Mouse (Mus musculus): Measurements from ENCODE around the gene Ksr2. TPM values are rescaled to one million over a fixed set of nuclear protein-coding genes. Genes with fewer than 3 reads are reported as not detected.

The Ksr2 gene
- total RNA-seq, 2 experiments from 2014 or later, result 0.04 to 0.08 TPM

DNA sequence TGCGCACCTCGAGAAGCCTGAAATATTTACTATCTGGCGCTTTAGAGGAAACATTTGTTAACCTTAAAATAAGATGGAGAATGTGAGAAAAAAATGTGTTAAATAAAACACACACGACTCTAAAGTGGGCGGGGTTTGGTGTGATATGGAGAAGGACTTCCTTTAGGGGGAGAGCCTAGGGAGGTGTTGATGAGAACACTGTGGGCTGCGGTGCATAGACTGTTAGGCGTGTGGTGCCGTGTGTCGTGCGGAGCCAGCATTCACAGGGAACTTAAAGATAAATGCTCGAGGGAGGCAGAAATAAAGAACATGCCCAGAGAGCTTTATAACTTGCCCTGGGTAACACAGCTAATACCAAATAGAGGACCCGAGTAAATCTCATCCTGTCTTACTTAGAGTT is 101.6 kb downstream of the Ksr2 start:
- DNase-seq, result no peak
- intact Hi-C loops (cut with DNase I; ENCODE audit: low total_unique reads), result loop anchor here (5.0 kb wide), 3 partner anchors 97 to 432 kb away; no protein-coding TSS in a partner anchor

DNA sequence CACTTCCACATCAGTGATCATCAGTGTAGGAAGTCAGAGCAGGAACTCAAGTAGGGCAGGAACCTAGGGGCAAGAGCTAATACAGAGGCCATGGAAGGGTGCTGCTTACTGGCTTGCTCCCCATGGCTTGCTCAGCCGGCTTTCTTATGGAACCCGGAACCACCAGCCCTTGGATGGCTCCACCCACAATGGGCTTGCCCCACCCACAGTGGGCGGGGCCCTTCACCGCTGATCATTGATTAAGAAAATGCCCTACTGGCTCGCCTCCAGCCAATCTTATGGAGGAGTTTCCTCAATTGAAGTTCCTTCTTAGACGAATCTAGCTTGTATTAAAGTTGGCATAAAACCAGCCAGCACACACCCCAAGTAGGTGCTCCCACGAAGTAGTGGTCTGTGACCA is 102.1 kb downstream of the Ksr2 start:
- DNase-seq, result no peak
- intact Hi-C loops (cut with DNase I; ENCODE audit: low total_unique reads), result loop anchor here (5.0 kb wide), 3 partner anchors 96 to 431 kb away; no protein-coding TSS in a partner anchor

DNA sequence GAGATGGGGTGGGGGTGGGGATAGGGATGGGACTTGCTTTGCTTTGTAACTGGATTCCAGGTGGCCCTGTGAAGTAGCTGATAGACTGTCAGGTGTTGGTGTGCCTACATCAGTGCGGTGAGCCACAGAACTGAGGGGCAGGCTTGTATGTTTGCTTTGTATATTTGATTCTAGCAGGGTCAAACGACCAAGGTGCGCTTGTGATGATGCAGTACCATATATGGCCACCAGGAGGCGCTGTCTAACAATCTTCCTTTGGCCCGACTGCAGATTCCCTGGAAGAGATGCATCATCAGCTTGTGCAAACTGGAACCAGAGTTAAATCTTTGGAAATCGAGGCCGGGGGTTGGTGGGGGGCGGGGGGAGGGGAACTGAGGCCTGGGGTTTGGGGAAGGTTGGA is 102.8 kb downstream of the Ksr2 start:
- DNase-seq, result no peak

DNA sequence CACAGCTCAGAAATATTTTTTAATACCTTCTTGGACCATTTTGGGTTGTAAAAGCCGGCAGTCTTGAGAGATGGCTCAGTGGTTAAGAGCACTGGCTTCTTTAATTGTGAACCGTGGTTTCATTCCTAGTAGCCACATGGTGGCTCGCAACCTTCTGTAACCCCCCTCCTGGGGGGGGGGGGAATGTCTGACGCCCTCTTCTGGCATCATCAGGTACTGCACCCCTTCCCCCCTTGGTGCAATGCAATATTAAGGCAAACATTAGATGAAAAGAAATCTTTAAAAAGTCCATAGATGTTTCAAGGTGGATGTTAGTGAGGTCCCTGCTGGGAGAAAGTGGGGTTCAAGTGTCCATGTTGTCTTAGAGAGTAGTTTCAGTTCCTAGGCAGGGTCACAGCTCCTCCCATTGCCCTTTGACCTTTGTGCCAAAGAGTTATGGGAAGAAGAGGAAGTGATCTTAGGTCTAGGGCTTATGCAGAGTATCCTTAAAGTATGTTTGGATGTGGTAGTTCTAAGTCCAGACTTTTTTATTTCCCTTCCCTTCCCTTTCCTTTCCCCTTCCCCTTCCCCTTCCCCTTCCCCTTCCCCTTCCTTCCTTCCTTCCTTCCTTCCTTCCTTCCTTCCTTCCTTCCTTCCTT is 106.2 kb downstream of the Ksr2 start:
- DNase-seq, result no peak
- intact Hi-C loops (cut with DNase I; ENCODE audit: low total_unique reads), result loop anchor here (5.0 kb wide), 3 partner anchors 92 to 427 kb away; no protein-coding TSS in a partner anchor

More for the DNA sequence above, 102.8 kb downstream of the Ksr2 start:
- intact Hi-C loops (cut with DNase I; ENCODE audit: low total_unique reads), result loop anchor here (5.0 kb wide), 3 partner anchors 96 to 431 kb away; no protein-coding TSS in a partner anchor

- intact Hi-C loops (cut with DNase I; ENCODE audit: low total_unique reads), result no loop called here
- DNase-seq, result no peak
Measured at GRCm38 (mm10) chr5:117521156-117521555, 107.4 kb downstream of the Ksr2 start.

GRCm38 (mm10) chr5:117521701-117522100 is 107.9 kb downstream of the Ksr2 start:
- intact Hi-C loops (cut with DNase I; ENCODE audit: low total_unique reads), result no loop called here

GRCm38 (mm10) chr5:117522471-117522870 is 108.7 kb downstream of the Ksr2 start:
- intact Hi-C loops (cut with DNase I; ENCODE audit: low total_unique reads), result no loop called here
- no peak for DNase-seq

More at GRCm38 (mm10) chr5:117521701-117522100, 107.9 kb downstream of the Ksr2 start:
- DNase-seq, result no peak

- intact Hi-C loops (cut with DNase I; ENCODE audit: low total_unique reads), result no loop called here
- no peak for DNase-seq
Measured at GRCm38 (mm10) chr5:117523010-117523409, 109.2 kb downstream of the Ksr2 start.

DNA sequence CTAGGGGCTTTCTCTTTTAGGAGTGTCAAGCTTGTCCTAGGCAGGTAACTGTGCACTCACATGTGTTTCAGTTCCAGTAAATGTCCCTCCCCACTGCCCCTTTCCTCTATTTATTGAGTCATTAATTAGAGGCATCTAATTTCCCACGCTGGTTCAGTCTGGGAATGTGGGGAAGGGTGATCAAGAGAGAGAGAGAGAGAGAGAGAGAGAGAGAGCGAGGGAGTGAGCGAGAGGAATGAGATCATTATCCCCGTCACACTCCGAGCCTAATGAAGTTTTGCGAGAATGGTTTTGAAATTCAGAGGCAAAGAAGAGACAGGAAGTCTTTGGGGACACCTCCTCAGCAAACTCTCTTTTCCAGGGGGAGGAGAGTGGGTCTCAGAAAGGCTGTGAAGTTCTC is 117.2 kb downstream of the Ksr2 start:
- no peak for DNase-seq
- intact Hi-C loops (cut with DNase I; ENCODE audit: low total_unique reads), result no loop called here

DNA sequence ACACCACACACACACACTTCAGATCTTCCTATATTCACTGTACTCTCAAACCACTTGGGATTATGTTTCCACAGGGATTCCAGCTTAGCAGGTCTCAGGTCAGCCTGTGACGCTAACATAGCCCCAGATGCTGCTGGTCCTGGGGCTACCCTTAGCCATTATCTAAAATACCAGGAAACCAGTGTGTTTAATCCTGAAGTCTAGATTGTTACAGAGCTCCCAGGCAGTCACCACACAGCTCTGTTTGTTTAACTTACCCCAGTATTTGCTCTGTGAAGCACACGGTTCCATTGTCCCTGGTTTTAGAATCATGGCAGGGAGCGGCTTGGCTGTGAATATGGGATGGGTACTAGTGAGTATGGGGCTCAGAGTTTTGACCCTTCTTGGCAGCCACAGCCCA is 125.4 kb downstream of the Ksr2 start:
- DNase-seq, result no peak
- intact Hi-C loops (cut with DNase I; ENCODE audit: low total_unique reads), result no loop called here

DNA sequence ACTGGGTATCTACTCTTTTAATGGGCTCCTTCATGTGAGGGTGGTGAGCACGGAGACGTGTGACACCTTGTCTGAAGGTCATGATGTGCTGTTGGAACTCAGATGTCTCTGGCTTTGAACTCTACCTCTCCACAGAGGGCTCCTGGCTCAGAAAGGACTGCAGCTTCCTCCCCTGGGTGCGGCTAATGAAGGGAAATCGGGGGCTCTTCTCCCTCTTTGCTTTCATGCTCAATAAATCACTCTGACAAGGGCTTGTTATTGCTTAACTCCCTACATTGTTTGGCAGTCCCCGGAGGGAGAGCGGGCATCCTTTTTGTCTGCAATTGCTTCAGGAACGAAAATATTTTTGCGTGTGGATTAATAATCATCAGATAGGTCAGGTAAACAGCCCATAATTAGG is 127.9 kb downstream of the Ksr2 start:
- DNase-seq, result no peak
- intact Hi-C loops (cut with DNase I; ENCODE audit: low total_unique reads), result no loop called here

DNA sequence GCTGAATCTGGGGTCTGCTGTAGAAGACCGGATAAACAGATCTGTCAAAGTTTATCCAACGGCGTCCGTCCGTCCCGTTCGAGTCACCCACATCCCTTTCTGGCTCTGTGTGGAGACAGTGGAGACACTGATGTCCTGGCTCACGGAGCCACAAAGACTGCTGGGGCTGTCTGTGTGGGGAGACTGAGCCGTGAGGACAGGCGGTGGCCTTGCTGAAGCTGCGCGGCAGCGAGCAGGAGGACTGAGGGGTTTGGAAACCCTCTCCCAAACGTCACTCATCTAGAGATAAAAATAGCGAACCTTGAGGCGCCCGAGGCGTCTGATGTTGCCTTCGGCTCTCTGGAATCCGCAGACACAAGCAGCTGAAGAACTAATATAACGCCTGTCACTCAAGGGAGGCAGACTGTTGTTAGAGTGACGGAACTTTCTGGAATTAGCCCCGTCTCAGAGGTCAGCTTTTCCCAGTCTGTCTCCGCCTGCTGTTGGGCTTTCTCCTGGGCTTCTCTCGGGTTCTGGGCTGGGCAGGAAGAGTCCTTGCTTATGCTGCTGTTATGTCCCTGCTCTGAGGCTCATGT is 133.0 kb downstream of the Ksr2 start:
- intact Hi-C loops (cut with DNase I; ENCODE audit: low total_unique reads), result no loop called here
- peak; percentile 17 for DNase-seq

DNA sequence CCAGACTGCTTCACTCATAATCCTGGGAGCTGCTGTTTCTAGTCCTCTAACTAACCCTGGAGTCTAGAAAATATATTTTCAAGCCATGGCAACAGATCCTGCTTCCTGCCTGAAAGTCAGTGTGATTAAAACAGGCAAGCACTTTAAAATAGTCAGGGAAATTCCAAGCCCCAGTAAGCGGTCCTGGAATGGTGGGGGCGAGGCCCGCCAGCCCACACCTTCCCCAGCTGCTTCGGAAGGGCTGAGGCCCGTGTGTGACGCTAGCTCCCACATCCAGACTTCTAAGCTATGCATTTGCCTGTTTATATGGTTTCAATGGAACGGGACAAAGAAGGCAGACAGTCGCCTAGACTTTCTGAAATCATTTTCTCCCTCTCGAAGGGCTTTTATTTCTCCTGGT is 137.2 kb downstream of the Ksr2 start:
- no peak for DNase-seq

GRCm38 (mm10) chr5:117552096-117552495 is 138.3 kb downstream of the Ksr2 start:
- intact Hi-C loops (cut with DNase I; ENCODE audit: low total_unique reads), result no loop called here
- DNase-seq, result no peak

More for the DNA sequence above, 137.2 kb downstream of the Ksr2 start:
- intact Hi-C loops (cut with DNase I; ENCODE audit: low total_unique reads), result no loop called here

GRCm38 (mm10) chr5:117554505-117554904 is 140.7 kb downstream of the Ksr2 start:
- intact Hi-C loops (cut with DNase I; ENCODE audit: low total_unique reads), result no loop called here
- no peak for DNase-seq

- intact Hi-C loops (cut with DNase I; ENCODE audit: low total_unique reads), result no loop called here
- DNase-seq, result no peak
Measured at GRCm38 (mm10) chr5:117556570-117556969, 142.8 kb downstream of the Ksr2 start.

- no peak for DNase-seq
- intact Hi-C loops (cut with DNase I; ENCODE audit: low total_unique reads), result no loop called here
Measured at GRCm38 (mm10) chr5:117561080-117561479, 147.3 kb downstream of the Ksr2 start.

GRCm38 (mm10) chr5:117566051-117566665 is 152.4 kb downstream of the Ksr2 start:
- DNase-seq, result no peak
- intact Hi-C loops (cut with DNase I; ENCODE audit: low total_unique reads), result no loop called here

GRCm38 (mm10) chr5:117569190-117569795 is 155.5 kb downstream of the Ksr2 start:
- intact Hi-C loops (cut with DNase I; ENCODE audit: low total_unique reads), result no loop called here
- DNase-seq, result no peak

- intact Hi-C loops (cut with DNase I; ENCODE audit: low total_unique reads), result no loop called here
- no peak for DNase-seq
Measured at GRCm38 (mm10) chr5:117572428-117572827, 158.6 kb downstream of the Ksr2 start.

Data from gastrocnemius, postnatal 14 days (tissue).